Mouse (Mus musculus): ENCODE data around the gene Igsf11. TPM values are rescaled to one million over a fixed set of nuclear protein-coding genes. Genes with fewer than 3 reads are reported as not detected.

Gene Igsf11
- polyA plus RNA-seq, 1 experiment from 2014 or later, result 0.63 TPM

- no peaks in the 10 kb centered on the region for H3K27me3 ChIP-seq (ENCODE audit: control insufficient read depth, insufficient read depth, low read length)
- H3K36me3 ChIP-seq (ENCODE audit: control insufficient read depth, insufficient read depth, low read length), result no peaks in the 10 kb centered on the region
- no peak for DNase-seq (ENCODE audit: low spot score)
- no peak for ATAC-seq (ENCODE audit: low FRiP score, low TSS enrichment)
- no peaks in the 10 kb centered on the region for H3K9me3 ChIP-seq (ENCODE audit: control insufficient read depth, low read length)
- no peak overlapping the region for H3K4me3 ChIP-seq (ENCODE audit: low read depth, low read length)
- H3K4me2 ChIP-seq (replicated peaks; ENCODE audit: low read depth), result no peak overlapping the region
- WGBS, result 90% methylated on average over 7 of the region's 7 CpGs
- no peak overlapping the region for H3K27ac ChIP-seq (replicated peaks)
- H3K4me1 ChIP-seq (replicated peaks; ENCODE audit: control insufficient read depth, insufficient read depth), result no peaks in the 10 kb centered on the region
- no peak overlapping the region for H3K9ac ChIP-seq (ENCODE audit: low read length)
- TF ChIP-seq CTCF (IDR thresholded peaks at IDR 0.05; ENCODE audit: low read depth) (no peak), EP300 (optimal IDR thresholded peaks at IDR 0.05) (no peak)
These were observed 101.2 kb downstream of the Igsf11 start for GRCm38 (mm10) chr16:38993711-38994110.

GRCm38 (mm10) chr16:38998496-38999258 is 106.2 kb downstream of the Igsf11 start:
- Histone ChIP-seq H3K27ac (replicated peaks) (no peak overlapping the region), H3K9me3 (ENCODE audit: control insufficient read depth, low read length) (no peaks in the 10 kb centered on the region), H3K36me3 (ENCODE audit: control insufficient read depth, insufficient read depth, low read length) (no peaks in the 10 kb centered on the region), H3K9ac (ENCODE audit: low read length) (no peak overlapping the region), H3K4me1 (replicated peaks; ENCODE audit: control insufficient read depth, insufficient read depth) (no peaks in the 10 kb centered on the region), H3K4me2 (replicated peaks; ENCODE audit: low read depth) (no peak overlapping the region), H3K27me3 (ENCODE audit: control insufficient read depth, insufficient read depth, low read length) (no peaks in the 10 kb centered on the region), H3K4me3 (ENCODE audit: low read depth, low read length) (no peak overlapping the region)
- DNase-seq (ENCODE audit: low spot score), result no peak
- 76% methylated on average over 6 of the region's 6 CpGs for WGBS
- TF ChIP-seq EP300 (optimal IDR thresholded peaks at IDR 0.05) (no peak), CTCF (IDR thresholded peaks at IDR 0.05; ENCODE audit: low read depth) (no peak)
- no peak for ATAC-seq (ENCODE audit: low FRiP score, low TSS enrichment)

- Histone ChIP-seq H3K4me3 (ENCODE audit: low read depth, low read length) (no peak overlapping the region), H3K4me1 (replicated peaks; ENCODE audit: control insufficient read depth, insufficient read depth) (no peaks in the 10 kb centered on the region), H3K9ac (ENCODE audit: low read length) (no peak overlapping the region), H3K36me3 (ENCODE audit: control insufficient read depth, insufficient read depth, low read length) (no peaks in the 10 kb centered on the region), H3K27me3 (ENCODE audit: control insufficient read depth, insufficient read depth, low read length) (no peaks in the 10 kb centered on the region), H3K4me2 (replicated peaks; ENCODE audit: low read depth) (no peak overlapping the region), H3K9me3 (ENCODE audit: control insufficient read depth, low read length) (no peaks in the 10 kb centered on the region), H3K27ac (replicated peaks) (no peak overlapping the region)
- DNase-seq (ENCODE audit: low spot score), result no peak
- TF ChIP-seq CTCF (IDR thresholded peaks at IDR 0.05; ENCODE audit: low read depth) (no peak), EP300 (optimal IDR thresholded peaks at IDR 0.05) (no peak)
- no peak for ATAC-seq (ENCODE audit: low FRiP score, low TSS enrichment)
These were observed 106.8 kb downstream of the Igsf11 start for GRCm38 (mm10) chr16:38999298-38999697.

DNA sequence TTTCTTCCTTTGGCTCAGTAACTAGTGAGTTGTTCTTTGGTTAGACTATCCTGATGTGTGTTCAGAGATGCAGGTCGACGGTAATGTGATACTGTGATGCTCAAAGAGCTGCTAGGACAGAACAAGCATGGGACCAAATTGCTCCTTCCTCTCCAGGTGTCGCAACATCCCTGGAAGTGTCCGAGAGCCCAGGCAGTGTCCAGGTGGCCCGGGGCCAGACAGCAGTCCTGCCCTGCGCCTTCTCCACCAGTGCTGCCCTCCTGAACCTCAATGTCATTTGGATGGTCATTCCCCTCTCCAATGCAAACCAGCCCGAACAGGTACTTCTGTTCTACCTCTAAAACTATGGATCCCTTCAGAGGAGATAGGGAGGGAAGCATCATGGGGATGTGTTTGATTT is 114.5 kb downstream of the Igsf11 start:
- no peak for ATAC-seq (ENCODE audit: low FRiP score, low TSS enrichment)
- no peak for DNase-seq (ENCODE audit: low spot score)
- H3K9ac ChIP-seq (ENCODE audit: low read length), result no peak overlapping the region
- no peak overlapping the region for H3K4me3 ChIP-seq (ENCODE audit: low read depth, low read length)
- H3K4me2 ChIP-seq (replicated peaks; ENCODE audit: low read depth), result no peak overlapping the region
- H3K36me3 ChIP-seq (ENCODE audit: control insufficient read depth, insufficient read depth, low read length), result no peaks in the 10 kb centered on the region
- H3K27me3 ChIP-seq (ENCODE audit: control insufficient read depth, insufficient read depth, low read length), result no peaks in the 10 kb centered on the region
- no peak overlapping the region for H3K27ac ChIP-seq (replicated peaks)
- no peaks in the 10 kb centered on the region for H3K4me1 ChIP-seq (replicated peaks; ENCODE audit: control insufficient read depth, insufficient read depth)
- no peak for TF ChIP-seq CTCF (IDR thresholded peaks at IDR 0.05; ENCODE audit: low read depth)
- 86% methylated on average over 7 of the region's 7 CpGs for WGBS
- H3K9me3 ChIP-seq (ENCODE audit: control insufficient read depth, low read length), result no peaks in the 10 kb centered on the region

DNA sequence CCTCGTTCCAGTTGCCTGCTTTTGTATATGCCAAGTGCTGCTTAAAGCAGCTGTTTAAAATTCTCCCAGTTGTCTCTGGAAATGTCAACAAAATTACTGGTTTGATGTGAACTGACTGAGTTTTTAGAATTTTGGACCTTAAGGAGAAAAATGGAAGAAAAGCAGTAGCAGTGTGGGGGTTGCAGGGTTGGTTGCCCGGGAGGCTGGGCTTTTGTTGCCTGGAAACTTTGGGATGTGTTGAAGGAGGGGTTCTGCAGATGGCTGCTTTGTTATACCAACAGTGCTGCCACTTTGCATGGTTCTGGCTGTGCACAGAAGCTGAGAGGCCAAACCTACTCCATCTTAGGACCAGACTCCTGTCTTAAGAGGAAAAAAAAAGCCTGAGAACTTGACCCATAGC is 127.0 kb downstream of the Igsf11 start:
- 46% methylated on average over 2 of the region's 2 CpGs for WGBS

DNA sequence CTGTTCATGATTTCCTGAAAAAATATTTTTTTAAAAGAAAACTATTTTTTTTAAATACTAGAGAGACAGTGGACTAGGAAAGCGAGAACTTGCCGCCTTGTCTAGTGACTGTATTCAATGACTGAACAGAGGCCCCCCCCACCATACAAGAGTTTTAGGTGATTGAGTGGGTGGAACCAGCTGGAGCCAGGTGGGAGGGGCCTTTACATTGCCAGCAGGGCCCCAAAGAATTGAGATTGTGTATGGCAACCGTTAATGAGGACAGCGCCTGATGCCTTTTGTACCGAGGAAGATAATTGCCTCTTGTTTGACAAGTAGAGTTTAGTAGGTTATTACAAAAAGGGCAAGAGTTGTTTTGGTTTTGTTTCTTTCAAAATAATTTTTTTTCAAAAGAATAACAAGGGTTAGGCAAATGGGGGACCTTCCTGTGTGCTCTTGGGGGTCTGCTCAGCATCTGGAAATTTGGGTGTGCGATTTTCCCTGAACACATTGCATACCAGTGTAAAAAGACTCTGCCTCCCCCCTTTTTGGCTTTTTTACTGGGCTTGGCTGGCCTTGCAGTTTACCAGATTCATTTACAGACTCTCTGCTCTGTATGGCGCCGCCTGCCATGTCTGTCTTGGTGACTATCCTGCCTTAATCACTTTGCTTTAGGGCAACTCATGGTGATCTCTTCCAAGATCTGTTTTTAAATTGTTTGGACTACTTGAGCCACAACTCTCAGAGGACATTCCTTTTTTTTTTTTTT is 133.7 kb downstream of the Igsf11 start:
- H3K36me3 ChIP-seq (ENCODE audit: control insufficient read depth, insufficient read depth, low read length), result no peaks in the 10 kb centered on the region
- ATAC-seq (ENCODE audit: low FRiP score, low TSS enrichment), result no peak
- H3K27me3 ChIP-seq (ENCODE audit: control insufficient read depth, insufficient read depth, low read length), result no peaks in the 10 kb centered on the region
- H3K27ac ChIP-seq (replicated peaks), result no peak overlapping the region
- H3K9me3 ChIP-seq (ENCODE audit: control insufficient read depth, low read length), result no peaks in the 10 kb centered on the region
- H3K9ac ChIP-seq (ENCODE audit: low read length), result no peak overlapping the region
- H3K4me1 ChIP-seq (replicated peaks; ENCODE audit: control insufficient read depth, insufficient read depth), result no peaks in the 10 kb centered on the region
- 67% methylated on average over 8 of the region's 8 CpGs for WGBS
- no peak overlapping the region for H3K4me3 ChIP-seq (ENCODE audit: low read depth, low read length)
- DNase-seq (ENCODE audit: low spot score), result no peak
- H3K4me2 ChIP-seq (replicated peaks; ENCODE audit: low read depth), result no peak overlapping the region
- TF ChIP-seq CTCF (IDR thresholded peaks at IDR 0.05; ENCODE audit: low read depth) (no peak), EP300 (optimal IDR thresholded peaks at IDR 0.05) (no peak)

More for the DNA sequence above, 127.0 kb downstream of the Igsf11 start:
- H3K4me1 ChIP-seq (replicated peaks; ENCODE audit: control insufficient read depth, insufficient read depth), result no peaks in the 10 kb centered on the region
- no peak for TF ChIP-seq CTCF (IDR thresholded peaks at IDR 0.05; ENCODE audit: low read depth)
- TF ChIP-seq EP300 (optimal IDR thresholded peaks at IDR 0.05), result no peak
- DNase-seq (ENCODE audit: low spot score), result no peak
- H3K4me2 ChIP-seq (replicated peaks; ENCODE audit: low read depth), result no peak overlapping the region
- no peak overlapping the region for H3K27ac ChIP-seq (replicated peaks)
- H3K4me3 ChIP-seq (ENCODE audit: low read depth, low read length), result no peak overlapping the region
- ATAC-seq (ENCODE audit: low FRiP score, low TSS enrichment), result no peak
- no peak overlapping the region for H3K9ac ChIP-seq (ENCODE audit: low read length)
- H3K9me3 ChIP-seq (ENCODE audit: control insufficient read depth, low read length), result no peaks in the 10 kb centered on the region
- H3K36me3 ChIP-seq (ENCODE audit: control insufficient read depth, insufficient read depth, low read length), result no peaks in the 10 kb centered on the region
- no peaks in the 10 kb centered on the region for H3K27me3 ChIP-seq (ENCODE audit: control insufficient read depth, insufficient read depth, low read length)
